Mouse (Mus musculus) lung, postnatal 0 days (tissue): Measurements from ENCODE around the gene Gm49353.

Experiments used
- CTCF ChIP-seq: IDR thresholded peaks from 2 replicates; pipeline ENCODE4 v1.5.1; 2016; ENCODE audit warnings: antibody characterized with exemption, mild to moderate bottlenecking
- EP300 ChIP-seq: IDR thresholded peaks from 2 replicates; pipeline ENCODE4 v1.6.1; 2016; ENCODE audit warnings: antibody characterized with exemption, mild to moderate bottlenecking, control low read depth

DNA sequence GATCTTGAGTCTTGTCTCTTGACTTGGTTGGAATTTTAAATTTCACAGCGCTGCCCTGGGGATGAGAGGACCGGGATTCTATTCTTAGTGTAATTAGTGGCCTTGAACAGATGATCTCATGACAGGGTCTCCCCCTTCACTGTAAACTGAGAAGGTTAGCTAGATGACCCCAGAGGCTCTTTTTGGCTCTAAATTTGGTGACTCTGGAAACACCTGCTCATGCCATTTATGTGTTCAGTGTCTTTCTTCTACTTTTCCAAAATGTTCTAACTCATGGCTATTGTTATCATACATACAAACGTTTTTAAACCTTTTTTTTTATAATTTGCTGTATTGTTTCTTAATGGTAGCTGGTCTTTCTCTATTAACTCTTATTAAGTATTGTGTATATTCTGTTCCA, 10.0 kb downstream of the Gm49353 start:
- TF ChIP-seq EP300, result no peak
- TF ChIP-seq CTCF, result no peak
